Mouse (Mus musculus) heart, postnatal 0 days (tissue): ENCODE data around the gene Tmem144.

Source experiments
- CTCF ChIP-seq: IDR thresholded peaks from 2 replicates; pipeline ENCODE4 v1.5.1; 2016; ENCODE audit warnings: antibody characterized with exemption, control low read depth, low read depth
- EP300 ChIP-seq: IDR thresholded peaks from 2 replicates; pipeline ENCODE4 v1.6.1; 2016; ENCODE audit warnings: antibody characterized with exemption, low read depth

GRCm38 (mm10) chr3:79848841-79849240 is 3.7 kb downstream of the Tmem144 start:
- TF ChIP-seq CTCF (no peak), EP300 (no peak)
